Mouse (Mus musculus): Measurements from ENCODE around the gene Chit1. TPM values are rescaled to one million over a fixed set of nuclear protein-coding genes. Genes with fewer than 3 reads are reported as not detected.
A peak's percentile ranks its signal among the peaks of the same experiment; 100 is the strongest.

Chit1 gene
- polyA plus RNA-seq, 1 experiment from 2014 or later, result not detected

DNA sequence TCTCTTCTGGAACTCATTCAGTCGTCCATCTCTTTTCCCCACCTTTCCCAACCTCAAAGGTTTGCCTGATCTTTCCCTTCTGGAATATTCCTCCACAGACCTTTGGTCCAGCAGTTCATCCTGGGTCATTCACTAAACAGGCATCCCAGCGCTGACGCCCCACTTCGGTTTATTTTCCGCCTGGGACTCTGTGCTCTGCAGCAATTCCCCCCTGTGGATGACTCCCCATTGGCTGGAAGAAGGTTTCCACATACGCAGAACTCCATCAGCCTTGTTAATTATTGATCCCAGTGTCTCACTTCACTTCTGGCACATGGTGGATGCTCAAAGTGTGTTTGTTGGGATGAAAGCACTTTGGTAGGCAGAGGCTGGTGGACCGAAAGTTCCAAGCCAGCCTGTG, 52.4 kb downstream of the Chit1 start:
- Histone ChIP-seq H3K9ac (replicated peaks; ENCODE audit: low read depth, low read length) (no peak overlapping the region), H3K4me3 (replicated peaks; ENCODE audit: low read length) (no peak overlapping the region), H3K27ac (ENCODE audit: low read length) (no peak overlapping the region), H3K27me3 (replicated peaks; ENCODE audit: control insufficient read depth, insufficient read depth, low read length) (no peaks in the 10 kb centered on the region), H3K4me2 (ENCODE audit: low read length) (no peak overlapping the region), H3K9me3 (ENCODE audit: control insufficient read depth, low read length) (no peaks in the 10 kb centered on the region), H3K36me3 (ENCODE audit: control insufficient read depth, insufficient read depth) (no peaks in the 10 kb centered on the region), H3K4me1 (replicated peaks; ENCODE audit: control insufficient read depth, insufficient read depth, low read length) (no peaks in the 10 kb centered on the region)
- WGBS, result 91% methylated on average over 7 of the region's 7 CpGs
- ATAC-seq, result no peak

DNA sequence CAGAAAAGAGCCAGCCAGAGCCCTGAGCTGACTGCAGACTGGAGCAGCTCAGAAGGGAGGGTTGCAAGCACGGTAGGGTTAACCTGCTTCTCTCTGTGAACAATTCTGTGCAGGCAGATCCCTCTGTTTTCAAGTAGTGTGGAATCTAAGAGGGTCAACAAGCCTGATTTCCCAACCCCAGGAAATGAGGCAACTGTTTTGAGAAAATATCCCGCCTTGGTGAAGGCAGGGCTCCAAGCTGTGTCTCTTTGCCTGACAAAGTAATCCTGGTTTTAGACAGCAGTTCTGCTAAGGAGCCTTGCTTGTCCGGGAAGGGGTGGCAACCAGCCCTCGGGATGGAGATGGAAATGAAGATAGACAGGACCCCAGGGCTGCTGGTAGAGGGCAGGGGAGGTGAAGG, 53.4 kb downstream of the Chit1 start:
- H3K27ac ChIP-seq (ENCODE audit: low read length), result no peak overlapping the region
- no peaks in the 10 kb centered on the region for H3K9me3 ChIP-seq (ENCODE audit: control insufficient read depth, low read length)
- H3K4me3 ChIP-seq (replicated peaks; ENCODE audit: low read length), result no peak overlapping the region
- no peak for ATAC-seq
- H3K4me2 ChIP-seq (ENCODE audit: low read length), result no peak overlapping the region
- no peak overlapping the region for H3K9ac ChIP-seq (replicated peaks; ENCODE audit: low read depth, low read length)
- H3K27me3 ChIP-seq (replicated peaks; ENCODE audit: control insufficient read depth, insufficient read depth, low read length), result no peaks in the 10 kb centered on the region
- no peaks in the 10 kb centered on the region for H3K4me1 ChIP-seq (replicated peaks; ENCODE audit: control insufficient read depth, insufficient read depth, low read length)
- no peaks in the 10 kb centered on the region for H3K36me3 ChIP-seq (ENCODE audit: control insufficient read depth, insufficient read depth)
- 68% methylated on average over 4 of the region's 4 CpGs for WGBS

DNA sequence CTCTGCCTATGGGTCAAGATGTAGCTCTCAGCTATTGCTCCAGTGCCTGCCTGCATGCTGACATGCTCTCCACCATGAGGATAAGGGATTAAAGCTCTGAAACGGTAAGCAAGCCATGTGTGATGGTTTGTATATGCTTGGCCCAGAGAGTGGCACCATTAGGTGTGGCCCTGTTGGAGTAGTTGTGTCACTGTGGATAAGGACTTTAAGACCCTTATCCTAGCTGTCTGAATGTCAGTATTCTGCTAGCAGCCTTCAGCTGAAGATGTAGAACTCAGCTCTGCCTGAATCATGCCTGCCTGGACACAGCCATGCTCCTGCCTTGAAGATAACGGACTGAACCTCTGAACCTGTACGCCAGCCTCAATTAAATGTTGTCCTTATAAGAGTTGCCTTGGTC, 55.5 kb downstream of the Chit1 start:
- Histone ChIP-seq H3K27me3 (replicated peaks; ENCODE audit: control insufficient read depth, insufficient read depth, low read length) (no peaks in the 10 kb centered on the region), H3K36me3 (ENCODE audit: control insufficient read depth, insufficient read depth) (no peaks in the 10 kb centered on the region), H3K4me2 (ENCODE audit: low read length) (no peak overlapping the region), H3K4me1 (replicated peaks; ENCODE audit: control insufficient read depth, insufficient read depth, low read length) (no peaks in the 10 kb centered on the region), H3K4me3 (replicated peaks; ENCODE audit: low read length) (no peak overlapping the region), H3K27ac (ENCODE audit: low read length) (no peak overlapping the region), H3K9ac (replicated peaks; ENCODE audit: low read depth, low read length) (no peak overlapping the region), H3K9me3 (ENCODE audit: control insufficient read depth, low read length) (no peaks in the 10 kb centered on the region)
- 94% methylated on average over 3 of the region's 3 CpGs for WGBS
- ATAC-seq, result no peak

DNA sequence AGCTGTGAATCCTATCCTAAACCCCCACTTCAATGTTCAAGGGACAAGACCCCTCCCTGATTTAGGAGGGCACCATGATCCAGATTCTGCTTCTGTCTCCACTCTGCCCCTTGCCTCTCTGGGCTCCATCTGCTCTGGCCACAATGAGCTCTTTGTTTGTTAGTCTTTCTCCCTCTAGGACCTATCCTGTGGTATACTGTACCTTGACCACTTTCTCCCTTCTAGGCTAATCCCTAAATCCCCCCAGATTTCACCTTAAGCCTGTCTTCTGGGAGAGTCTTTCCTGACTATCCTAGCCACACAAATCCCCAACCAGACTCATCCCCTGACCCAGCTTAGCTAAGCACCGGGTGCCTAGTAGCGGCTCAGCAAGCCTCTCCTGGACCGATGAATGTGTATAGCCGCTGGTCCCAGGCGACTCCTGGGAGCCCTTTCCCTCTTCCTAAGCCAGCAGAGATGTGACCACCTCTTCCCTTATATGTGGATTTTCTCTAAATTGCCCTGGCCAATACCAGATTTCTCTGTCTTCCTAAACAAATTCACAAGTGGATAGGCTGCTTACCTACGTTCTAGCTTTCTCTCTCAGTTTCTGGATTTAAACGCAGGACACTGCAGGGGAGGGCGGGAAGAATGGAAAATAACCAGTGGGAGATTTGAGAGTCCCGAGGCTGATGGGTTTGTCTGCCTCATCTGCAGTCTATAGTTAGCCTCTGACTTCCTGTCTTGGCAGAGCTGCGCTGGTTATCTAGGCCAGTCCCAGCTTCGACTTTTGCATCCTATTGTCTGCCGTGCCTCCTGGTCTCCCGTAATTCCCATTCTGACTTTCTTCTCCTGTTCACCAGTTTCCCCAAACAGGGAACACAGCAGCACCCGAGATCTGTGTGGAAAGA, 56.6 kb downstream of the Chit1 start:
- ATAC-seq, result no peak
- H3K27me3 ChIP-seq (replicated peaks; ENCODE audit: control insufficient read depth, insufficient read depth, low read length), result no peaks in the 10 kb centered on the region
- no peak overlapping the region for H3K27ac ChIP-seq (ENCODE audit: low read length)
- no peak overlapping the region for H3K4me3 ChIP-seq (replicated peaks; ENCODE audit: low read length)
- H3K36me3 ChIP-seq (ENCODE audit: control insufficient read depth, insufficient read depth), result no peaks in the 10 kb centered on the region
- WGBS, result 45% methylated on average over 14 of the region's 14 CpGs
- H3K9me3 ChIP-seq (ENCODE audit: control insufficient read depth, low read length), result no peaks in the 10 kb centered on the region
- no peak overlapping the region for H3K4me2 ChIP-seq (ENCODE audit: low read length)
- H3K4me1 ChIP-seq (replicated peaks; ENCODE audit: control insufficient read depth, insufficient read depth, low read length), result no peaks in the 10 kb centered on the region
- H3K9ac ChIP-seq (replicated peaks; ENCODE audit: low read depth, low read length), result no peak overlapping the region

DNA sequence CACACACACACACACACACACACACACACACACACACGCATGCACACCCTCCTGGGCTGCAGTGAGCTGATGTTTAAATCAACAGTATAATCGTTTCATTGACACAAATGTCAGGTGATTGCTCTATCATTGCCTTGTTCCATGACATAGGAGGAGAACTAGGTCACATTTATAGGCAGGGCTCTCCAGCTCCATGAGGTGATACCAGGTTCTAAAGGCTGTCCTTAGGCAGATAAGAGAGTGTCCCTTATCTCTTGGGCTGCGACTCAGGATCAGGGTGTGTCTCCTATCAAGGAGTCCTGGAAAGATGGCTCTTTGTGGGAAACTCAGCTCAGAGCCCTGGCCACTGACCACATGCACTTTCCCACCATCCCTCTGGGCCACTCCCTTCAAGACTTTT, 57.5 kb downstream of the Chit1 start:
- H3K9ac ChIP-seq (replicated peaks; ENCODE audit: low read depth, low read length), result no peak overlapping the region
- no peaks in the 10 kb centered on the region for H3K4me1 ChIP-seq (replicated peaks; ENCODE audit: control insufficient read depth, insufficient read depth, low read length)

DNA sequence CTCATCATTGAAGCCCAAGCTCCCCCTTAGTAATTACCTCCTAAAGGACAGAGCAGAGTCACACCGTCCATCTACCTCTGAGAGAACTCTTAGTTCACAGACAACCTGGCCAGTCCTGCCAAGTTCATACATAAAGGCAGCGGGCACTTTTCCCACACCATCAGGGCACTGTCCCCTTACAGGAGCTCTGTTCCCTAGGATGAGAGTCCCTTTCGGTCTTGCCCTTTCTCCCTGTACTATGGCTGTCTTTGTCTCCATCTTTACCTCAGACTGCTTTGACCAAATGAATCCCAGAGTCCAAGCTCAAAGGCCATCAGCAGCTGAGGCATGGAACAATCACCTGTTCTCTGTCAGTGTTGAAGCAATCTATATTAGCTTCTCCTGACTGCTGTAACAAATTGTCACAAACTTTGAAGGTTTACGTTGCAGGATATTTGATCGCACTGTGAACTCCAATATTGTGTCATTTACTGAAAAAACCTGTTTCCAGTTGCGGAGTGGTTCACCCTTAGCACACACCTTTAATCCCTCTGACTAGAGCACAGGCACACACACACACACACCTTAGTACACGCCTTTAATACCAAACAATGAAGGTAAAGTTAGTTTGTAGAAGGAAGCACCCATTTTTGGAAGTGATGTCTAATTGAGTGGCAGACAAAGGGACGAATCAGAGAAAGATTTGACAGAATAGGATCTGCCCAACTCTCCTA, 58.1 kb downstream of the Chit1 start:
- Histone ChIP-seq H3K36me3 (ENCODE audit: control insufficient read depth, insufficient read depth) (no peaks in the 10 kb centered on the region), H3K9ac (replicated peaks; ENCODE audit: low read depth, low read length) (no peak overlapping the region), H3K27me3 (replicated peaks; ENCODE audit: control insufficient read depth, insufficient read depth, low read length) (no peaks in the 10 kb centered on the region), H3K9me3 (ENCODE audit: control insufficient read depth, low read length) (no peaks in the 10 kb centered on the region), H3K4me3 (replicated peaks; ENCODE audit: low read length) (no peak overlapping the region), H3K27ac (ENCODE audit: low read length) (no peak overlapping the region), H3K4me1 (replicated peaks; ENCODE audit: control insufficient read depth, insufficient read depth, low read length) (no peaks in the 10 kb centered on the region), H3K4me2 (ENCODE audit: low read length) (no peak overlapping the region)
- ATAC-seq, result no peak
- 88% methylated on average over 8 of the region's 8 CpGs for WGBS

More for the DNA sequence above, 57.5 kb downstream of the Chit1 start:
- ATAC-seq, result no peak
- no peaks in the 10 kb centered on the region for H3K27me3 ChIP-seq (replicated peaks; ENCODE audit: control insufficient read depth, insufficient read depth, low read length)
- H3K4me3 ChIP-seq (replicated peaks; ENCODE audit: low read length), result no peak overlapping the region
- no peaks in the 10 kb centered on the region for H3K9me3 ChIP-seq (ENCODE audit: control insufficient read depth, low read length)
- no peaks in the 10 kb centered on the region for H3K36me3 ChIP-seq (ENCODE audit: control insufficient read depth, insufficient read depth)
- H3K4me2 ChIP-seq (ENCODE audit: low read length), result no peak overlapping the region
- no peak overlapping the region for H3K27ac ChIP-seq (ENCODE audit: low read length)
- 92% methylated on average over 3 of the region's 3 CpGs for WGBS

GRCm38 (mm10) chr1:134173081-134173480, 62.0 kb downstream of the Chit1 start:
- no peaks in the 10 kb centered on the region for H3K9me3 ChIP-seq (ENCODE audit: control insufficient read depth, low read length)
- H3K4me2 ChIP-seq (ENCODE audit: low read length), result no peak overlapping the region
- H3K4me3 ChIP-seq (replicated peaks; ENCODE audit: low read length), result no peak overlapping the region
- no peaks in the 10 kb centered on the region for H3K27me3 ChIP-seq (replicated peaks; ENCODE audit: control insufficient read depth, insufficient read depth, low read length)
- 53% methylated on average over 7 of the region's 7 CpGs for WGBS
- no peak overlapping the region for H3K27ac ChIP-seq (ENCODE audit: low read length)
- H3K36me3 ChIP-seq (ENCODE audit: control insufficient read depth, insufficient read depth), result no peaks in the 10 kb centered on the region
- no peak for ATAC-seq
- no peaks in the 10 kb centered on the region for H3K4me1 ChIP-seq (replicated peaks; ENCODE audit: control insufficient read depth, insufficient read depth, low read length)
- no peak overlapping the region for H3K9ac ChIP-seq (replicated peaks; ENCODE audit: low read depth, low read length)

DNA sequence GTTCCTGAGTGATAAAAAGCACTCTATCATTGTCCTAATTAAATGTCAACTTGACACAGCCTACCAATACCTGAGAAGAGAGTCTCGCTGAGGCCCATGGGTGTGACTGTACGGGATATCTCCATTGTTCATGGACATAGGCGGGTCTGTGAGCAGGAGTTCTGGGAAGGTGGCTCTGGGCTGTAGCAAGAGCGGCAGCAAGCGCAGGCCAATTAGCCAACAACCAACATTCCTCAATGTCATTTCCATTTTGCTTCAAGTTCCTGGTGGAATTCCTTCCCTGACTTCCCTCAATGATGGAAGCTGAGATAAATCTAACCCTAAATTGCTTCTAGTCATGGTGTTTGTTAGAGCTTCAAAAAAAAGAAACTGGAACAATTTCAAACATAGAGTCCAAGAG, 66.9 kb downstream of the Chit1 start:
- no peak for ATAC-seq
- Histone ChIP-seq H3K27ac (ENCODE audit: low read length) (no peak overlapping the region), H3K4me1 (replicated peaks; ENCODE audit: control insufficient read depth, insufficient read depth, low read length) (0 out of 2 replicates have a peak, but pooled peaks cover 2% of the 10 kb centered on the region), H3K4me3 (replicated peaks; ENCODE audit: low read length) (no peak overlapping the region), H3K27me3 (replicated peaks; ENCODE audit: control insufficient read depth, insufficient read depth, low read length) (no peaks in the 10 kb centered on the region), H3K9me3 (ENCODE audit: control insufficient read depth, low read length) (no peaks in the 10 kb centered on the region), H3K36me3 (ENCODE audit: control insufficient read depth, insufficient read depth) (no peaks in the 10 kb centered on the region), H3K4me2 (ENCODE audit: low read length) (no peak overlapping the region), H3K9ac (replicated peaks; ENCODE audit: low read depth, low read length) (no peak overlapping the region)
- whole genome bisulfite sequencing, result 85% methylated on average over 5 of the region's 5 CpGs

DNA sequence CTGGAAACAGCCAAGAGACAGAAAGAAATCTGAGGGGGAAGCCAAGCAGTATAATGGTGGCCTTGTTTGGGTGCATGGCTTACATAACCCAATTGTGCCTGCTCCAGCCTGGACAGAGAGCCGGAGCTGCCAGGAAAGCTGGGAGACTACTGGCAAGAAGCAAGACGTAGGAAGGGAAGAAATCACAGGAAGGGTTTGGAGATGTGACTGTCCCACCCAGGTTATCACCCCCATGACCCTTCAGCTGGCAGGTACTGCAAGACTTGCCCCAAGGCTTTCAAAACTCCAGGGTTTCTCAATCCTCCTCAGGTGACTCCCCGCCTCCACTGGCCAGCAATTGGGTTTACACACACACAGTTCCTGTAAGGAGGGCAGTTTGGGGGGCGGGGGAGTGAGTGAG, 71.0 kb downstream of the Chit1 start, which contains the start of gene Chil1:
Chil1 (plus strand) TSS at position 152 of the 400 bp plus-strand sequence.
- H3K36me3 ChIP-seq (ENCODE audit: control insufficient read depth, insufficient read depth), result no peaks in the 10 kb centered on the region
- H3K27ac ChIP-seq (ENCODE audit: low read length), result no peak within 1 kb of the TSS
- 43% methylated on average over 4 of the region's 4 CpGs for WGBS
- no peaks in the 10 kb centered on the region for H3K27me3 ChIP-seq (replicated peaks; ENCODE audit: control insufficient read depth, insufficient read depth, low read length)
- peak; percentile 49 for ATAC-seq
- H3K4me2 ChIP-seq (ENCODE audit: low read length), result no peak within 1 kb of the TSS
- no peak within 1 kb of the TSS for H3K9ac ChIP-seq (replicated peaks; ENCODE audit: low read depth, low read length)
- H3K4me1 ChIP-seq (replicated peaks; ENCODE audit: control insufficient read depth, insufficient read depth, low read length), result 0 out of 2 replicates have a peak, but pooled peaks cover 2% of the 10 kb centered on the region
- H3K9me3 ChIP-seq (ENCODE audit: control insufficient read depth, low read length), result no peaks in the 10 kb centered on the region
- no peak within 1 kb of the TSS for H3K4me3 ChIP-seq (replicated peaks; ENCODE audit: low read length)
